Mouse (Mus musculus) stomach, postnatal 0 days (tissue): Measurements from ENCODE around the gene Mad2l2.

ENCODE experiments used
- CTCF ChIP-seq: IDR thresholded peaks from 2 replicates; pipeline ENCODE4 v1.5.1; 2016; ENCODE audit warnings: antibody characterized with exemption, low read depth, mild to moderate bottlenecking, moderate library complexity
- EP300 ChIP-seq: optimal IDR thresholded peaks from 2 replicates; pipeline ENCODE3; 2016; ENCODE audit warnings: antibody characterized with exemption

DNA sequence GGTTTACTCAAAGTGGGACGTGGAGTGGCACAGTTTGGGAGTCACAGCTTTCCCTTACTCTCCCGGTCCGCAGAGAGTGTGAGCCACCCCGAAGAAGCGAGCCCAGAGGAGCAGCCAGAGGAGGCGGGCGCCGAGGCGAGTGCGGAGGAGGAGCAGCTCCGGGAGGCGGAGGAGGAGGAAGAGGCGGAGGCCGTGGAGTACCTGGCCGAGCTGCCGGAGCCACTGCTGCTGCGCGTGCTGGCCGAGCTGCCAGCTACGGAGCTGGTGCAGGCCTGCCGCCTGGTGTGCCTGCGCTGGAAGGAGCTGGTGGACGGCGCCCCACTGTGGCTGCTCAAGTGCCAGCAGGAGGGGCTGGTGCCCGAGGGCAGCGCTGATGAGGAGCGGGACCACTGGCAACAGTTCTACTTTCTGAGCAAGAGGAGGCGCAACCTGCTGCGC lies 33.8 kb downstream of the Mad2l2 start:
- TF ChIP-seq CTCF: peak; percentile 89
- TF ChIP-seq EP300: no peak
